Mouse (Mus musculus) regulatory T cell (primary cell): ENCODE measurements around the gene Pgf.

Source experiments
- in situ Hi-C: fragments of 300-600 bp; cut with MboI, MseI; formaldehyde crosslinking; loops from one replicate; pipeline ENCODE4 v1.15.1; 2025; ENCODE audit warnings: high pct_unique_total_duplicates

Pgf gene

GRCm38 (mm10) chr12:85193146-85193545, 15.6 kb upstream of the Pgf start:
- in situ Hi-C loops = no loop called here

GRCm38 (mm10) chr12:85192461-85193108, 15.0 kb upstream of the Pgf start:
- in situ Hi-C loops = no loop called here

GRCm38 (mm10) chr12:85190290-85190689, 12.7 kb upstream of the Pgf start:
- in situ Hi-C loops = no loop called here

- in situ Hi-C loops = no loop called here
These were observed 8.8 kb upstream of the Pgf start for GRCm38 (mm10) chr12:85186361-85186760.

GRCm38 (mm10) chr12:85185810-85186209, 8.2 kb upstream of the Pgf start:
- in situ Hi-C loops = no loop called here

GRCm38 (mm10) chr12:85184118-85184517, 6.5 kb upstream of the Pgf start:
- in situ Hi-C loops = no loop called here

GRCm38 (mm10) chr12:85182898-85183297, 5.3 kb upstream of the Pgf start:
- in situ Hi-C loops = no loop called here

- in situ Hi-C loops = no loop called here
These were observed 4.7 kb upstream of the Pgf start for GRCm38 (mm10) chr12:85182345-85182643.

- in situ Hi-C loops = no loop called here
These were observed 4.1 kb upstream of the Pgf start for GRCm38 (mm10) chr12:85181475-85182344.

GRCm38 (mm10) chr12:85178294-85178693, 704 bp upstream of the Pgf start:
- in situ Hi-C loops = loop anchor here (10.0 kb wide), 1 partner anchor 287 kb away; no protein-coding TSS in a partner anchor

GRCm38 (mm10) chr12:85176846-85177523, 605 bp downstream of the Pgf start:
- in situ Hi-C loops = loop anchor here (10.0 kb wide), 1 partner anchor 288 kb away; no protein-coding TSS in a partner anchor

GRCm38 (mm10) chr12:85175926-85176845, 1.4 kb downstream of the Pgf start:
- in situ Hi-C loops = loop anchor here (10.0 kb wide), 1 partner anchor 289 kb away; no protein-coding TSS in a partner anchor

GRCm38 (mm10) chr12:85175087-85175675, 2.4 kb downstream of the Pgf start:
- in situ Hi-C loops = loop anchor here (10.0 kb wide), 1 partner anchor 290 kb away; no protein-coding TSS in a partner anchor

GRCm38 (mm10) chr12:85174016-85174415, 3.6 kb downstream of the Pgf start:
- in situ Hi-C loops = loop anchor here (10.0 to 25.0 kb wide), 2 partner anchors 113 to 291 kb away; partner anchors contain the start of genes Acyp1 and Zc2hc1c

- in situ Hi-C loops = loop anchor here (10.0 to 25.0 kb wide), 2 partner anchors 116 to 294 kb away; partner anchors contain the start of genes Acyp1 and Zc2hc1c
These were observed 6.7 kb downstream of the Pgf start for GRCm38 (mm10) chr12:85170948-85171307.

- in situ Hi-C loops = loop anchor here (10.0 to 25.0 kb wide), 2 partner anchors 117 to 294 kb away; partner anchors contain the start of genes Acyp1 and Zc2hc1c
These were observed 7.2 kb downstream of the Pgf start for GRCm38 (mm10) chr12:85170284-85170947.

- in situ Hi-C loops = loop anchor here (10.0 to 25.0 kb wide), 2 partner anchors 117 to 295 kb away; partner anchors contain the start of genes Acyp1 and Zc2hc1c
These were observed 7.7 kb downstream of the Pgf start for GRCm38 (mm10) chr12:85169877-85170276.

GRCm38 (mm10) chr12:85169117-85169858, 8.3 kb downstream of the Pgf start:
- in situ Hi-C loops = loop anchor here (25.0 kb wide), 1 partner anchor 118 kb away; the partner anchor contains the start of genes Acyp1 and Zc2hc1c

- in situ Hi-C loops = loop anchor here (25.0 kb wide), 1 partner anchor 121 kb away; the partner anchor contains the start of genes Acyp1 and Zc2hc1c
These were observed 11.0 kb downstream of the Pgf start for GRCm38 (mm10) chr12:85166631-85167030.
